28 mouse cellular contexts compared by ENCODE assay signal in the genomic region with DNA sequence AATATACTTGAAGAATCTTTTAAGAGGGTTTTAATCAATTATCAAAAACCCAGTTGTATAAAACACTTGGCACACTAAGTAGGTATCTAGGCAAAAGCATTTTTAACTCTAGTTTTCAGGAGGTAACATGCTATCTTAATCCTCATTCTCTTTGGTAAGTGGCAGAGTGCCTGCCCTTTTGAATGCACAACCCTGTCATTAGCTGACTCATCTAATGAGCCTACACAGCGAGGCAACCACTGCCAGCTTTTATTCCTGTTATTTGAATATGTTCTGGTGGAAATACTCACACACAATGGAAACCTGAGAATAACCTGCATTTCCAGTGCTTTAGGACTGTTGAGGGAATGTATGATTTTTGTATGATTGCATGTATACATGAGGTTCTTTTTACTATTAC.
DNase-seq lines count a peak whose midpoint lies in the region; ATAC-seq lines count a peak whose summit lies in the region.
"Had no signal": no experiment of that assay in that cellular context is flagged by ENCODE, and none has a peak within 500 bp of the region (broad histone marks: within the 10 kb centered on the region; RNA-seq: fewer than 3 reads in every experiment).

No protein-coding gene starts in this region.

- no peaks in the 10 kb centered on the region for H3K9me3 ChIP-seq in embryonic facial prominence, embryonic 14.5 days (ENCODE audit: control insufficient read depth, low read length)
- no peaks in the 10 kb centered on the region for H3K9me3 ChIP-seq in embryonic facial prominence, embryonic 10.5 days
- H3K9me3 ChIP-seq: embryonic facial prominence, embryonic 15.5 days; hindbrain, embryonic 10.5 days; hindbrain, embryonic 15.5 days; kidney, embryonic 15.5 days; limb, embryonic 12.5 days; liver, embryonic 15.5 days; midbrain, embryonic 15.5 days had no signal

- no peaks in the 10 kb centered on the region for H3K4me1 ChIP-seq in embryonic facial prominence, embryonic 14.5 days (ENCODE audit: control insufficient read depth, insufficient read depth, low read length)
- H3K4me1 ChIP-seq in embryonic facial prominence, embryonic 10.5 days: no peaks in the 10 kb centered on the region
- H3K4me1 ChIP-seq: embryonic facial prominence, embryonic 15.5 days; hindbrain, embryonic 10.5 days; hindbrain, embryonic 15.5 days; kidney, embryonic 15.5 days; limb, embryonic 12.5 days; liver, embryonic 15.5 days; midbrain, embryonic 15.5 days had no signal

- no peak for ATAC-seq in embryonic facial prominence, embryonic 14.5 days (ENCODE audit: low read depth)
- peak; percentile 47; the same call in 1 of the 2 replicates for ATAC-seq in frontal cortex, adult (ENCODE audit: low TSS enrichment)
- no peak for ATAC-seq in erythroblast, adult 5-6 weeks (replicated peaks; ENCODE audit: low FRiP score, poor library complexity, severe bottlenecking)
- ATAC-seq: inflammation-experienced regulatory T-cells, adult 6 months; midbrain, embryonic 15.5 days had no signal

- no peak overlapping the region for H3K4me2 ChIP-seq in embryonic facial prominence, embryonic 14.5 days (ENCODE audit: low read depth, low read length)
- H3K4me2 ChIP-seq: embryonic facial prominence, embryonic 15.5 days; hindbrain, embryonic 15.5 days; kidney, embryonic 15.5 days; limb, embryonic 12.5 days; liver, embryonic 15.5 days; lung, embryonic 14.5 days; midbrain, embryonic 15.5 days had no signal

- H3K9ac ChIP-seq in embryonic facial prominence, embryonic 14.5 days (ENCODE audit: low read depth, low read length): no peak overlapping the region
- H3K9ac ChIP-seq: embryonic facial prominence, embryonic 15.5 days; hindbrain, embryonic 15.5 days; kidney, embryonic 15.5 days; limb, embryonic 12.5 days; liver, embryonic 15.5 days; lung, embryonic 14.5 days; midbrain, embryonic 15.5 days had no signal

- H3K27me3 ChIP-seq in embryonic facial prominence, embryonic 14.5 days (replicated peaks; ENCODE audit: control insufficient read depth, insufficient read depth, low read length): no peaks in the 10 kb centered on the region
- no peaks in the 10 kb centered on the region for H3K27me3 ChIP-seq in embryonic facial prominence, embryonic 10.5 days (replicated peaks; ENCODE audit: low read depth, poor library complexity, severe bottlenecking)
- H3K27me3 ChIP-seq: embryonic facial prominence, embryonic 15.5 days; hindbrain, embryonic 15.5 days; kidney, embryonic 15.5 days; limb, embryonic 12.5 days; liver, embryonic 15.5 days; midbrain, embryonic 15.5 days had no signal

- H3K36me3 ChIP-seq in embryonic facial prominence, embryonic 14.5 days (ENCODE audit: control insufficient read depth, insufficient read depth, low read length): no peaks in the 10 kb centered on the region
- no peaks in the 10 kb centered on the region for H3K36me3 ChIP-seq in embryonic facial prominence, embryonic 10.5 days (replicated peaks)
- H3K36me3 ChIP-seq: embryonic facial prominence, embryonic 15.5 days; hindbrain, embryonic 10.5 days; hindbrain, embryonic 15.5 days; kidney, embryonic 15.5 days; limb, embryonic 12.5 days; midbrain, embryonic 15.5 days had no signal

- peak; percentile 57 for DNase-seq in embryonic facial prominence, embryonic 14.5 days (ENCODE audit: low spot score)
- no peak for DNase-seq in embryonic facial prominence, embryonic 10.5 days (ENCODE audit: low spot score)
- DNase-seq in frontal cortex, postnatal 10 days (ENCODE audit: low spot score in 2 of 2): no peak
- peak; percentile 56 for DNase-seq in Muller cell, postnatal 12 days (ENCODE audit: inconsistent ontology term)
- peak; percentile 5 for DNase-seq in fibroblast of lung, adult 2 months (ENCODE audit: low read depth)
- DNase-seq: cerebellum, adult 18-20 months; cerebellum, postnatal 10 days; gastrocnemius, postnatal 14 days; heart, postnatal 14 days; kidney, adult 18-20 months; kidney, postnatal 25 days; lung, embryonic 14.5 days; lung, postnatal 14 days; right cerebral cortex, postnatal 4 days; thymus, adult 2 months; thymus, postnatal 36 days had no signal

- WGBS in embryonic facial prominence, embryonic 14.5 days: 47% methylated on average over 1 of the region's 1 CpGs
- WGBS in embryonic facial prominence, embryonic 10.5 days: 45% methylated on average over 1 of the region's 1 CpGs

- no peak overlapping the region for H3K27ac ChIP-seq in embryonic facial prominence, embryonic 14.5 days (replicated peaks; ENCODE audit: low read depth, low read length)
- H3K27ac ChIP-seq in embryonic facial prominence, embryonic 10.5 days (replicated peaks): no peak overlapping the region
- H3K27ac ChIP-seq: embryonic facial prominence, embryonic 15.5 days; hindbrain, embryonic 10.5 days; hindbrain, embryonic 15.5 days; kidney, embryonic 15.5 days; layer of hippocampus, adult 2 months; limb, embryonic 12.5 days; liver, embryonic 15.5 days; midbrain, embryonic 15.5 days; stomach, postnatal 0 days had no signal

- no peak overlapping the region for H3K4me3 ChIP-seq in embryonic facial prominence, embryonic 14.5 days (ENCODE audit: low read depth, low read length)
- no peak overlapping the region for H3K4me3 ChIP-seq in embryonic facial prominence, embryonic 10.5 days
- H3K4me3 ChIP-seq: embryonic facial prominence, embryonic 15.5 days; hindbrain, embryonic 10.5 days; hindbrain, embryonic 15.5 days; kidney, embryonic 15.5 days; layer of hippocampus, adult 2 months; limb, embryonic 12.5 days; liver, embryonic 15.5 days; midbrain, embryonic 15.5 days had no signal

Comparison
In these comparisons a context has a peak if more than half of its experiments do, and no peak if none do; other contexts are left out.
1. DNase-seq: peak in embryonic facial prominence, embryonic 14.5 days (single experiment), Muller cell, postnatal 12 days (single experiment) and fibroblast of lung, adult 2 months (single experiment); none in embryonic facial prominence, embryonic 10.5 days (single experiment) and frontal cortex, postnatal 10 days (0 of 2).